Comparison of ENCODE assay signal across 10 mouse cellular contexts in genomic region chr2:174018002-174018401, GRCm38 (mm10). TPM values are rescaled to one million over a fixed set of nuclear protein-coding genes. Genes with fewer than 3 reads are reported as not detected.
DNase-seq lines count a peak whose midpoint lies in the region; ATAC-seq and TF ChIP-seq lines count a peak whose summit lies in the region.
"Had no signal": no experiment of that assay in that cellular context is flagged by ENCODE, and none has a peak within 500 bp of the region (broad histone marks: within the 10 kb centered on the region; RNA-seq: fewer than 3 reads in every experiment).

No protein-coding gene starts in this region.

- H3K27me3 ChIP-seq in heart, embryonic 11.5 days (ENCODE audit: control insufficient read depth, insufficient read depth, low read length): no peaks in the 10 kb centered on the region
- H3K27me3 ChIP-seq in hindbrain, postnatal 0 days (ENCODE audit: insufficient read depth, low read length): no peaks in the 10 kb centered on the region

- intact Hi-C loops in heart, postnatal 14 days (cut with DNase I): no loop called here
- intact Hi-C loops in left cerebral cortex, postnatal 14 days (cut with DNase I): no loop called here

- no peak overlapping the region for H3K4me3 ChIP-seq in heart, embryonic 11.5 days (ENCODE audit: low read depth, low read length)
- H3K4me3 ChIP-seq in hindbrain, postnatal 0 days (ENCODE audit: low read length): no peak overlapping the region

- DNase-seq in heart, postnatal 14 days: no peak
- peak; percentile 64 for DNase-seq in ZHBTc4 (ENCODE audit: low read depth, low spot score)
- DNase-seq in liver: peak; percentile 31
- peak; percentile 12 to 22 for DNase-seq in monocyte, adult 2 months (ENCODE audit: low read depth in 1 of 2, low spot score in 2 of 2)
- DNase-seq in left cerebral cortex, postnatal 14 days (ENCODE audit: low spot score in 2 of 2): no peak
- DNase-seq in kidney, postnatal 14 days: no peak
- DNase-seq in hindbrain, postnatal 0 days (ENCODE audit: low spot score): no peak
- DNase-seq: cerebellum, adult 8-10 months had no signal

- no peaks in the 10 kb centered on the region for H3K36me3 ChIP-seq in heart, embryonic 11.5 days (ENCODE audit: control insufficient read depth, insufficient read depth, low read length)
- H3K36me3 ChIP-seq in hindbrain, postnatal 0 days (ENCODE audit: insufficient read depth, low read length): no peaks in the 10 kb centered on the region
- H3K36me3 ChIP-seq: G1E had no signal

- ATAC-seq in heart, embryonic 11.5 days (replicated peaks; ENCODE audit: insufficient number of reproducible peaks, low FRiP score, low TSS enrichment): peak; percentile 60; the same call in 1 of the 2 replicates
- no peak for ATAC-seq in hindbrain, postnatal 0 days

- no peaks in the 10 kb centered on the region for H3K9me3 ChIP-seq in heart, embryonic 11.5 days (replicated peaks; ENCODE audit: control insufficient read depth, low read length)
- no peaks in the 10 kb centered on the region for H3K9me3 ChIP-seq in hindbrain, postnatal 0 days (ENCODE audit: low read length)

- 44% methylated on average over 7 of the region's 7 CpGs for WGBS in heart, embryonic 11.5 days (ENCODE audit: insufficient replicate concordance)
- WGBS in hindbrain, postnatal 0 days: 80% methylated on average over 7 of the region's 7 CpGs

- H3K4me1 ChIP-seq in heart, embryonic 11.5 days (ENCODE audit: control insufficient read depth, insufficient read depth, low read length): peaks cover 3% of the 10 kb centered on the region; the same call in 1 of the 2 replicates
- H3K4me1 ChIP-seq in hindbrain, postnatal 0 days (ENCODE audit: insufficient read depth, low read length): no peaks in the 10 kb centered on the region

- no peak for TF ChIP-seq CTCF in hindbrain, postnatal 0 days (IDR thresholded peaks at IDR 0.05; ENCODE audit: low read depth)

- H3K9ac ChIP-seq in heart, embryonic 11.5 days (ENCODE audit: low read depth, low read length): no peak overlapping the region
- no peak overlapping the region for H3K9ac ChIP-seq in hindbrain, postnatal 0 days (replicated peaks; ENCODE audit: low read length)

- H3K4me2 ChIP-seq in heart, embryonic 11.5 days: no peak overlapping the region
- no peak overlapping the region for H3K4me2 ChIP-seq in hindbrain, postnatal 0 days (ENCODE audit: low read depth, low read length)

- no peak overlapping the region for H3K27ac ChIP-seq in heart, embryonic 11.5 days (ENCODE audit: low read depth, low read length)
- H3K27ac ChIP-seq in hindbrain, postnatal 0 days: no peak overlapping the region

RNA-seq across cellular contexts. Expression of gene Stx16, which starts 58.1 kb away (rescaled TPM):
- 8.4 and 10.3 TPM in 2 replicates for polyA plus RNA-seq in heart, embryonic 11.5 days (2014; fragmentation: Nextera tagmentation; extraction: Ambion mirVana)
- 10 to 100 TPM; 25.9 to 30.0 TPM for total RNA-seq in heart, postnatal 14 days (2021)
- total RNA-seq in left cerebral cortex, postnatal 14 days (2021): 10 to 100 TPM; 40.2 to 41.2 TPM
- total RNA-seq in hindbrain, postnatal 0 days (2014; rRNA removed): 23.5 and 30.5 TPM in 2 replicates
- 7.9 and 8.6 TPM in 2 replicates for polyA plus RNA-seq in hindbrain, postnatal 0 days (2015; fragmentation: Nextera tagmentation; extraction: Ambion mirVana)

Comparison
In these comparisons a context has a peak if more than half of its experiments do, and no peak if none do; other contexts are left out.
1. DNase-seq: peak in ZHBTc4 (single experiment), liver (single experiment) and monocyte, adult 2 months (2 of 2); none in heart, postnatal 14 days (0 of 2), left cerebral cortex, postnatal 14 days (0 of 2), kidney, postnatal 14 days (single experiment) and hindbrain, postnatal 0 days (single experiment).